Mouse (Mus musculus) heart, postnatal 0 days (tissue): ENCODE data around the gene Stxbp3.

Experiments used
- CTCF ChIP-seq: IDR thresholded peaks from 2 replicates; pipeline ENCODE4 v1.5.1; 2016; ENCODE audit warnings: antibody characterized with exemption, control low read depth, low read depth
- EP300 ChIP-seq: IDR thresholded peaks from 2 replicates; pipeline ENCODE4 v1.6.1; 2016; ENCODE audit warnings: antibody characterized with exemption, low read depth

GRCm38 (mm10) chr3:108786520-108786919, 53.8 kb downstream of the Stxbp3 start:
- TF ChIP-seq CTCF (no peak), EP300 (no peak)
